Mouse (Mus musculus) forebrain, embryonic 14.5 days (tissue): Measurements from ENCODE around the gene Sema3f. TPM values are rescaled to one million over a fixed set of nuclear protein-coding genes. Genes with fewer than 3 reads are reported as not detected.

Source experiments
- ATAC-seq: fragments of 200-750 bp; cut with Nextera tagmentation; 2 replicates; pipeline ENCODE4 v1.8.0; 2017; ENCODE audit warnings: mild to moderate bottlenecking, moderate library complexity
- DNase-seq: peaks from one replicate; pipeline ENCODE4 v3.0.0-alpha.2; 2015; ENCODE audit warnings: low spot score
- H3K27ac ChIP-seq: fragments of 300-500 bp; sonication (generic); 2 replicates; pipeline ENCODE4 v1.5.1; 2014; ENCODE audit warnings: low read depth, mild to moderate bottlenecking, control low read depth, low read length, moderate library complexity
- H3K27me3 ChIP-seq: fragments of 300-500 bp; sonication (generic); replicated peaks from 2 replicates; pipeline ENCODE4 v1.6.1; 2014; ENCODE audit warnings: low read length, control low read depth, mixed read lengths; ENCODE audit not compliant: control insufficient read depth, insufficient read depth
- H3K36me3 ChIP-seq: fragments of 300-500 bp; sonication (generic); 2 replicates; pipeline ENCODE4 v1.6.1; 2014; ENCODE audit warnings: low read length, control low read depth; ENCODE audit not compliant: control insufficient read depth, insufficient read depth
- H3K4me1 ChIP-seq: fragments of 300-500 bp; sonication (generic); 2 replicates; pipeline ENCODE4 v1.6.1; 2014; ENCODE audit warnings: antibody characterized with exemption, low read length, control low read depth; ENCODE audit not compliant: control insufficient read depth, insufficient read depth
- H3K4me2 ChIP-seq: fragments of 300-500 bp; sonication (generic); 2 replicates; pipeline ENCODE4 v1.6.1; 2014; ENCODE audit warnings: mild to moderate bottlenecking, control low read depth, low read length
- H3K4me3 ChIP-seq: fragments of 300-500 bp; sonication (generic); 2 replicates; pipeline ENCODE4 v1.5.1; 2014; ENCODE audit warnings: low read depth, low read length, control low read depth
- H3K9ac ChIP-seq: fragments of 300-500 bp; sonication (generic); 2 replicates; pipeline ENCODE4 v1.6.1; 2014; ENCODE audit warnings: mild to moderate bottlenecking, low read length, control low read depth, moderate library complexity
- H3K9me3 ChIP-seq: fragments of 300-500 bp; sonication (generic); replicated peaks from 2 replicates; pipeline ENCODE4 v1.6.1; 2016; ENCODE audit warnings: low read length, control low read depth, mixed read lengths; ENCODE audit not compliant: control insufficient read depth
- WGBS: fragments of 180-500 bp; shearing (Covaris S2); extraction: QIAGEN DNeasy Blood & Tissue Kit; methylation state at CpG from one replicate; pipeline ENCODE4 v1.1.7; 2014; 5-methylcytosine and 5-hydroxymethylcytosine counted together
- polyA plus RNA-seq: library from polyadenylated mRNA; unstranded; fragments of >200 nt; fragmentation: Nextera tagmentation; extraction: Ambion mirVana; gene quantifications from 2 replicates; pipeline ENCODE4 v1.2.1, GENCODE M21; 2014

Sema3f gene
- polyA plus RNA-seq: 7.4 and 12.2 TPM in 2 replicates

DNA sequence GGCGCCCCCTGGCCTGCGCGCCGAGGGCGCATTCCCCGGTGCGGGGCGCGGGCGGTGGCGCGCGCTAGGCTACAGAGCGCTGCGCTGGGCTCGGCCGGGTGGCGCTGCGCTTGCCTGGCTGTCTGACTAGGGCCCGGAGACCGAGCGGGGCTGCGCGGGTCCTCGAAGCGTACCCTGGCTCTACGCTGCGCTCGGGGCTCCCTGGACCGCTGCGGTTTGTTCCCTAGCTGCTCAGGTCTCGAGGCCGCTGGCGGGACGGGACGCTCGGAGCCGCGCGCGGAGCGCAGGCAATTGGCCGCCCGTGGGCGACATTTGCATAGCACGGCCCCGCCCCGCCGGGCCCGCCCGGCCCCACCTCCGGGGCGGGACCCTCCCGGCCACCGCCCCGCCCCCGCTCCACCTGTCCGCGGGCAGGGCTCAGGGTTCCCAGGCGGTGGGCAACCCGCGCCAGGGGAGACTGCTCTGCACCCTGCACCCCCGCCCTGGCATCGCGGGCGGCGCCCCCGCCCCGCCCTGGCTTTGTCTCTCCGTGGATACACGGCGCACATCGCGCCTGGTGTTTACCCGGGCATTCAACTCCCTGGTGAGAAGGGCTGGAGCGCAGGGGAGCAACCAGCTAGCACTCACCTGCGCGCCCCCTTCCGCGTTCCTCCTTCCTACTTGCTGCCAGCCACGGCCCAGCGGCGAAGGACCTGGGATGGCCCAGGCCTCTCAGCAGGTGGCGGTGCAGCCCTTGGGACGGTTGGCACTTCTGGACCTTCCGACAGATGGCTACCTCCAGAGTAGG, at the start of gene Sema3f:
TSS of gene Sema3f (minus strand) at position 779 of the 787 bp plus-strand sequence.
- Histone ChIP-seq H3K27me3 (peaks cover 12% of the 10 kb centered on the region; the same call in 1 of the 2 replicates), H3K9me3 (no peaks in the 10 kb centered on the region), H3K4me2 (peak within 1 kb of the TSS; percentile 94), H3K9ac (peak within 1 kb of the TSS; percentile 88), H3K4me1 (peaks cover 31% of the 10 kb centered on the region), H3K27ac (peak within 1 kb of the TSS; percentile 78; the same call in 1 of the 2 replicates), H3K4me3 (peak within 1 kb of the TSS; percentile 68), H3K36me3 (peaks cover 7% of the 10 kb centered on the region; the same call in 1 of the 2 replicates)
- under 1% methylated on average over 63 of the region's 86 CpGs for WGBS
- DNase-seq (peak; percentile 80), ATAC-seq (peak; percentile 74)

DNA sequence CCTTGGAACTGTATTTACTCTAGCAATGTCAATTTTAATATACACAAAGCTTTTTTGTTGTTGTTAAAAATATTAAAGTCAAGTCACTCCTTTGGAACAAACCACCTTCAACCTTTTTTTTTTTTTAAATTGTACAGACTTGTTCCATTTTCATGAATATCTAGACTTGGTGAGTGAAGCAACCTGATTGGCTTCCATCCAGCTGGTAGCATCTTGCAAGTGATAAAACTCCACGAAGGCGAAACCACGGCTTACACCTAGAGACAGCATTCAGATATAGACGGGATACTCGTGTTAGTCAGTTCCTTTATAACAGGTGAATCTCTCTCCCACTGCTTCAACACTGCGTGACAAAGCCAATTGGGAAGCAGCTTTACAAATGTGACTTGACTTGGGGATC, 49.3 kb upstream of the Sema3f start:
- Histone ChIP-seq H3K27me3 (no peaks in the 10 kb centered on the region), H3K9ac (no peak overlapping the region), H3K9me3 (no peaks in the 10 kb centered on the region), H3K4me3 (no peak overlapping the region), H3K4me1 (no peaks in the 10 kb centered on the region), H3K27ac (no peak overlapping the region), H3K4me2 (no peak overlapping the region), H3K36me3 (peaks cover 95% of the 10 kb centered on the region)
- WGBS: 95% methylated on average over 6 of the region's 6 CpGs
- DNase-seq (no peak), ATAC-seq (no peak)

DNA sequence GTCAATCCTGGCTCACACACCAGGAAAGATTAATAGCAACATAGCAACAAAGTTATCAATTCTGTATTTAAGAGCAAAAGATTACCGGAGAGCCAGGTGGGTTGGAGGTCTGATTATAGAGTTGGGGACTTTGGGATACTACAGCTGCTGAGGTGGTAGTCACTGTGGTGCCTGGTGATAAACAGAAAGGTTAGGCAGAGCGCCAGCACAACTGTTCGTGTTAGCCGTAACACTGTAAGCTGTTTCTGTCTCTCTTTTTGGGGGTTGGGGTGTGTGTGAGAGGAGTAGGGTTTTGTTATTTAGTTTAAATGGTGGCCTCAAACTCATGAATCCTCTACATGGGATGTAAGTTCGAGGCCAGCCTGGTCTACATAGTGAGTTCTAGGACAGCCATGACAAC, 40.1 kb upstream of the Sema3f start:
- Histone ChIP-seq H3K27me3 (no peaks in the 10 kb centered on the region), H3K4me3 (no peak overlapping the region), H3K9me3 (no peaks in the 10 kb centered on the region), H3K9ac (no peak overlapping the region), H3K4me1 (no peaks in the 10 kb centered on the region), H3K36me3 (peaks cover 94% of the 10 kb centered on the region), H3K27ac (no peak overlapping the region), H3K4me2 (no peak overlapping the region)
- WGBS: 93% methylated on average over 5 of the region's 5 CpGs
- ATAC-seq: no peak
- DNase-seq: no peak

DNA sequence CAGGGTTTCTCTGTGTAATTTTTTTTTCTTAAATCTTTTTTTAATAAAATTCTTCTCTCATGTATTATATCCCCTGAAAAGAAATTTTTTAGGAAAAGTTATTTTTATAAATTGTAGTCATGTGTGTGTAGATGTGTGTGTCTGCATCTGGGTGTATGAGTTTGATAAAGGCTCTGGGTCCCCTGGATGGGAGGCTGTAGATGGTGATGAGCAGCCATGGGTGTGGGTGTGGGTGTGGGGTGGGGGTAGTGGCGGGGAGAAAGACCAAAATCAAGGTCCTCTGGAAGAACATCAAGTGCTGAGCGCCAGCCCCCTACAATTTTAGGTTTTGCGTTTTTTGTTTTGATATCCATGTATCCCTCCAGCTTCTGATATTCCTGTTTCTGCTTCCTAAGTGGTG, 37.8 kb upstream of the Sema3f start:
- DNase-seq (no peak), ATAC-seq (no peak)
- H3K27me3 ChIP-seq: no peaks in the 10 kb centered on the region
- no peaks in the 10 kb centered on the region for H3K4me1 ChIP-seq
- no peak overlapping the region for H3K9ac ChIP-seq
- H3K27ac ChIP-seq: no peak overlapping the region
- no peaks in the 10 kb centered on the region for H3K9me3 ChIP-seq
- no peak overlapping the region for H3K4me2 ChIP-seq
- no peak overlapping the region for H3K4me3 ChIP-seq
- 97% methylated on average over 3 of the region's 3 CpGs for WGBS
- H3K36me3 ChIP-seq: peaks cover 97% of the 10 kb centered on the region

DNA sequence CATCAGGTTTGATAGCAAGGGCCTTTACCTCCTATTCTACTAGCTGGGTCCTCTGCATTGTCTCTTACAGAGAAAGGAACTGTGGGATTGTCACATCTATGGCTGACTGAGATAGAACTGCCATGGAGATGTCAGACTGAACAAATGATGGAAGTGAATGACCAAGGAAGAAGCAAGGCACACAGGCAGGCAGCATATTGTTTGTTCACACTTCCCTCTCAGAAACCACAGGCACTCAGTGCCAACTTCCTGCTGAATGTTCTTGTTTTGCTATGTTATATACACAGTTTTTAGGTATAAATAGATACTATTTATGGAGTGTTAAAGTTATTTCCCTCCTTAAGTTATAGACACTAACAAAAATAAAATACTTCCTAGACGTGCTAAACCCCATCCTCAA, 37.0 kb upstream of the Sema3f start:
- WGBS: 100% methylated on average over 1 of the region's 1 CpGs
- no peak overlapping the region for H3K4me3 ChIP-seq
- H3K36me3 ChIP-seq: peaks cover 98% of the 10 kb centered on the region
- ATAC-seq: no peak
- H3K27ac ChIP-seq: no peak overlapping the region
- DNase-seq: no peak
- no peaks in the 10 kb centered on the region for H3K4me1 ChIP-seq
- no peaks in the 10 kb centered on the region for H3K27me3 ChIP-seq
- no peaks in the 10 kb centered on the region for H3K9me3 ChIP-seq
- no peak overlapping the region for H3K9ac ChIP-seq
- no peak overlapping the region for H3K4me2 ChIP-seq

DNA sequence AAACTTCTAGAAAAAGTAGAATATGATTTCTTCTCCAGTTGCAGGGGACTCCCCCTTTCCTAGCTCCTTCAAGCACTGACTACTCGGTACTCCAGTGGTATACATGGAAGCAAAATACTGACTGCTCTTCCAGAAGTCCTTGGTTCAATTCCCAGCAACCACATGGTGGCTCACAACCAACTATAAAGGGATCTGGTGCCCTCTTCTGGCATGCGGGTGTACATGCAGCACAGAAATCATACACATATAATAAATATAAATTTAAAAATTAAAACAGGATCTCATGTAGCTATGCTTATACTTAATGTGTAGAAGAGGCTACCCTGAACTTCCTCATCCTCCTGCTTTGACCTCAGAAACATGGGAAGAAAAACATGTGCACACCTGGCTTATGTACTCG, 36.4 kb upstream of the Sema3f start:
- Histone ChIP-seq H3K4me2 (no peak overlapping the region), H3K9ac (no peak overlapping the region), H3K27ac (no peak overlapping the region), H3K4me1 (no peaks in the 10 kb centered on the region), H3K27me3 (no peaks in the 10 kb centered on the region), H3K9me3 (no peaks in the 10 kb centered on the region), H3K36me3 (peaks cover 98% of the 10 kb centered on the region), H3K4me3 (no peak overlapping the region)
- DNase-seq (no peak), ATAC-seq (no peak)
- WGBS: 91% methylated on average over 3 of the region's 3 CpGs

DNA sequence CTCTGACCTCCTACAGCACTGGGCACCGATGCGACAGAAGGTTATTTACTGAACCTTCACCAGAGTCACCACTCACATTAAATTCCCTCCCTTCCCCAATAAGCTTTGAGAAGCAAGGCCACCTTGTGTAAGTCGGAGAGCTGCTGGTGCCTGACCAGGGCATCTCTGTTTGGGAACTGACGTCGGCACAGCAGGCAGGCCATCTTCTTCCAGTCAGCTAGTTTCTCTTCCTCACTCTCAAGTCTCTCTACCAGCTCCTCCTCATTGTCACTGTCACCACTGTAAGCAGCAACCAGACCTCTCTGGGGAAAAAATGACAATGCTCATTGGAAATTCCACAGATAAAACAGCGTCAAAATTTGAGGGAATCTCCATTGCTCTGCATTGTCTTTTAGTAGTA, 33.8 kb upstream of the Sema3f start:
- Histone ChIP-seq H3K4me1 (no peaks in the 10 kb centered on the region), H3K9ac (no peak overlapping the region), H3K27me3 (no peaks in the 10 kb centered on the region), H3K27ac (no peak overlapping the region), H3K36me3 (peaks cover 98% of the 10 kb centered on the region), H3K4me2 (no peak overlapping the region), H3K4me3 (no peak overlapping the region), H3K9me3 (no peaks in the 10 kb centered on the region)
- 93% methylated on average over 6 of the region's 6 CpGs for WGBS
- ATAC-seq: no peak
- DNase-seq: no peak

DNA sequence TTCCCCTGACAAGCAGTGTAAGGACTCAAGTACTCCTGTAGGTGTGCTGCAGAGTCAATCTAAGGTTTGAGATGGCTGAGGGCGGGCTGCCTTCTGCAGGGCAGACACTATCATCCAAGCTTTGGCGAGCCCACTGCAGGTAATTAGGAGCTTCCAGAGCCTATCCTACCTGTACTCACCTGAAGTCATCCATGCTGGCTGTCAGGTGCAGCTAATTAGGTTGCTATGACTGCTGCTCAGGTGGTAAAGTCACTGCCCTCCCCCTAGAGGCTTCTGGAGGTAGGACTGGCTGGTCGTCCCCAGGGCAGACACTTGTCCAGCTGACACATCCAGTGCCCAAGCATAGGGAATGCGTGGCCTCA, 28.5 kb upstream of the Sema3f start:
- ATAC-seq (peak; percentile 5; the same call in 1 of the 2 replicates), DNase-seq (no peak)
- Histone ChIP-seq H3K4me2 (no peak overlapping the region), H3K27me3 (no peaks in the 10 kb centered on the region), H3K4me3 (no peak overlapping the region), H3K36me3 (peaks cover 57% of the 10 kb centered on the region), H3K4me1 (peaks cover 27% of the 10 kb centered on the region), H3K27ac (no peak overlapping the region), H3K9ac (no peak overlapping the region), H3K9me3 (no peaks in the 10 kb centered on the region)
- WGBS: 44% methylated on average over 4 of the region's 4 CpGs

DNA sequence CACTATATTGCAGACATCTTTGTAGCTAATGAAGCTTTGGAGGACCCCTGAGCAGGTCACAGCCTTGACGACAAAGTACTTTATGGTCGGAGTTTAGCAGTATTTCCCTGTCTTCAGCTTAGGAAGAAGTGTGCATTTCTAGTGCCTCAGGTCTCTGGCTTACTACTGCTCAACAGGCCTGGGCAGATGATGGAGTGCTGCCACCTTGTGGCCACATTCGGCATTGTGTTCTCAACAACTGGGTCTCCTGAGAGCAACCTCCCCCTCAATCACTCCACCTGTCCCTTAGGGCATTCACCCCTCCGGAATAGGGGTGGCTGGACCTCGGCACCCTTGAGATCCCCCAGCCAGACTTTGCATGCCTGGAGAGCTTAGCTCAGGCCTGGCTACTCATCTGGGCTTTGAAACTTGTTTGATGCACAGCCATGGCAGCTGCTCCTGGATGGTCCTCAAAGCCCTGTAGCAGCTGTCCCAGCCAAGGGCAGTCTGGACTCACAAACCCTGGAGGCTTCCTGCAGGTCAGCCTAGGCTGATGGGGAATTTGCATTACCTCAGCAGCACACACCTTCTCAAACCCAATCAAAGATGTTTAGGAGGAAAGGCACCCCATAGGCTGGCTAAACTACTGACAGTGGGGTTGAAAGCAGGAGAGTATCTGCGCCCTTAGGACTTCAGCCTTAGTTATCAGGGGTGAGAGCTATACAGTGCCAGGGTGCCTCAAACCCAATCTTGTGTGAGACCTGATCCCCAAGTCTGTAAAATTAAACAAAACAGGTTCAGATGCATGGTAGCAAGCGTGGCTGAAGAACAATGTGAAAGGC, 28.0 kb upstream of the Sema3f start:
- 20% methylated on average over 7 of the region's 7 CpGs for WGBS
- peaks cover 51% of the 10 kb centered on the region for H3K36me3 ChIP-seq
- no peak overlapping the region for H3K4me2 ChIP-seq
- H3K27ac ChIP-seq: no peak overlapping the region
- ATAC-seq (peak; percentile 75), DNase-seq (peak; percentile 91)
- H3K9ac ChIP-seq: no peak overlapping the region
- H3K4me1 ChIP-seq: peaks cover 27% of the 10 kb centered on the region
- H3K4me3 ChIP-seq: no peak overlapping the region
- H3K27me3 ChIP-seq: no peaks in the 10 kb centered on the region
- no peaks in the 10 kb centered on the region for H3K9me3 ChIP-seq
